Mouse (Mus musculus) hindbrain, postnatal 0 days (tissue): ENCODE measurements around the gene Fto. TPM values are rescaled to one million over a fixed set of nuclear protein-coding genes. Genes with fewer than 3 reads are reported as not detected.

Source experiments
- ATAC-seq: fragments of 200-750 bp; cut with Nextera tagmentation; 2 replicates; pipeline ENCODE4 v1.8.0; 2017; ENCODE audit warnings: mild to moderate bottlenecking, moderate TSS enrichment, moderate library complexity
- DNase-seq: peaks from one replicate; pipeline ENCODE4 v3.0.0-alpha.2; 2015; ENCODE audit warnings: low spot score
- H3K27ac ChIP-seq: fragments of 300-500 bp; sonication (generic); 2 replicates; pipeline ENCODE4 v1.5.1; 2014; ENCODE audit warnings: mild to moderate bottlenecking
- H3K27me3 ChIP-seq: fragments of 300-500 bp; sonication (generic); 2 replicates; pipeline ENCODE4 v1.6.1; 2014; ENCODE audit warnings: low read length, mixed read lengths; ENCODE audit not compliant: insufficient read depth
- H3K36me3 ChIP-seq: fragments of 300-500 bp; sonication (generic); 2 replicates; pipeline ENCODE4 v1.6.1; 2014; ENCODE audit warnings: low read length, mixed read lengths; ENCODE audit not compliant: insufficient read depth
- H3K4me1 ChIP-seq: fragments of 300-500 bp; sonication (generic); 2 replicates; pipeline ENCODE4 v1.6.1; 2014; ENCODE audit warnings: antibody characterized with exemption, low read length, mixed read lengths; ENCODE audit not compliant: insufficient read depth
- H3K4me2 ChIP-seq: fragments of 300-500 bp; sonication (generic); 2 replicates; pipeline ENCODE4 v1.6.1; 2014; ENCODE audit warnings: low read depth, mild to moderate bottlenecking, low read length, moderate library complexity, mixed read lengths
- H3K4me3 ChIP-seq: fragments of 300-500 bp; sonication (generic); 2 replicates; pipeline ENCODE4 v1.5.1; 2014; ENCODE audit warnings: low read length
- H3K9ac ChIP-seq: fragments of 300-500 bp; sonication (generic); replicated peaks from 2 replicates; pipeline ENCODE4 v1.6.1; 2014; ENCODE audit warnings: mild to moderate bottlenecking, low read length, moderate library complexity, mixed read lengths
- H3K9me3 ChIP-seq: fragments of 300-500 bp; sonication (generic); 2 replicates; pipeline ENCODE4 v1.6.1; 2016; ENCODE audit warnings: low read length, mixed read lengths
- CTCF ChIP-seq: IDR thresholded peaks from 2 replicates; pipeline ENCODE4 v1.5.1; 2016; ENCODE audit warnings: antibody characterized with exemption, control low read depth, low read depth
- WGBS: fragments of 180-500 bp; shearing (Covaris S2); extraction: QIAGEN DNeasy Blood & Tissue Kit; methylation state at CpG from one replicate; pipeline ENCODE4 v1.1.7; 2014; 5-methylcytosine and 5-hydroxymethylcytosine counted together
- polyA plus RNA-seq: library from polyadenylated mRNA; unstranded; fragments of >200 nt; fragmentation: Nextera tagmentation; extraction: Ambion mirVana; gene quantifications from 2 replicates; pipeline ENCODE4 v1.2.1, GENCODE M21; 2015
- total RNA-seq: library from RNA; depleted of rRNA; stranded (reverse); fragments of >200 nt; gene quantifications from 2 replicates; pipeline ENCODE4 v1.2.3, GENCODE M21; 2014

The Fto gene
- total and polyA plus RNA-seq, 2 experiments from 2014 or later = 80.7 to 122 TPM

DNA sequence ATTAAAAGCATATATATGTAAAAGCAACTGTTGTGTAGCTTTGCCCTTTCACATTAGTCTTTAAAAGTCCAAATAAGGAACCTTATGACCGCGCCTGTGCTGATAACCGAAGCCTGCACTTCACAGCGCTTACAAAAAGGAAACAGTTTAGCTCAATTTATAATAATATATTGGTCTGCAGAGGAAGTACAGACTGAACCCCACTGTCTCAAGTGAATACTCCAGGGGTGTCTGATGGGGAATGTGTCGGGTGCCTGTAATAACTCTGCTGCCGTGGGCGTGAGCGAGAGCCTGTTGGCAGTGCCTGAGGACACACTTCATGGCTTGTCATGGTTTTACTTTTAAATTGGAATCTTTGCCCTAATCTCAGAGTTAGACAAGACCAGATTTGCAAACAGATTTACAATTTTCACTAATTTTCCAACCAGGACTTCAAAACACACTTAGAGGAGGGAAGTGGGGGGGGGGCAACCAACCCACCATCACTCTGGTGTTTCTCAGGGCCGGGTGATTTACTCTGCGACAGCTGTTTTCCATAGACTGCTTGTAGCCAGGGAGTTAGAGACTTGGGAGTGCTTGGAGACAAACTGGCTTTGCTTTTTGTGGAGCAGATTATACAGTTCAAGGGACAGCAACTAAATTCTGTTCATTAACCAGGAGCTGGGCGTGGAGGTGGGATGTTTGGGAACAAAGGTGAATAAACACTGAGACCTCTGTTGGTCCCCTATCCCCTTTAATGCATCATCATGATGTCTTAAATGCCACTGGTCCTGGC is 131.5 kb downstream of the Fto start:
- 76% methylated on average over 11 of the region's 11 CpGs for WGBS
- no peaks in the 10 kb centered on the region for H3K36me3 ChIP-seq
- DNase-seq (no peak), ATAC-seq (no peak)
- no peaks in the 10 kb centered on the region for H3K27me3 ChIP-seq
- TF ChIP-seq CTCF = no peak
- no peaks in the 10 kb centered on the region for H3K4me1 ChIP-seq
- no peaks in the 10 kb centered on the region for H3K9me3 ChIP-seq
- no peak overlapping the region for H3K4me3 ChIP-seq
- no peak overlapping the region for H3K4me2 ChIP-seq
- no peak overlapping the region for H3K27ac ChIP-seq
- no peak overlapping the region for H3K9ac ChIP-seq

- no peaks in the 10 kb centered on the region for H3K9me3 ChIP-seq
- 88% methylated on average over 10 of the region's 10 CpGs for WGBS
- no peak overlapping the region for H3K4me3 ChIP-seq
- H3K4me1 ChIP-seq = no peaks in the 10 kb centered on the region
- no peak for TF ChIP-seq CTCF
- H3K27ac ChIP-seq = no peak overlapping the region
- ATAC-seq (no peak), DNase-seq (no peak)
- no peak overlapping the region for H3K9ac ChIP-seq
- no peak overlapping the region for H3K4me2 ChIP-seq
- H3K27me3 ChIP-seq = no peaks in the 10 kb centered on the region
- H3K36me3 ChIP-seq = no peaks in the 10 kb centered on the region
Observed at GRCm38 (mm10) chr8:91445516-91445915, 132.2 kb downstream of the Fto start.

- Histone ChIP-seq H3K4me1 (no peaks in the 10 kb centered on the region), H3K9ac (no peak overlapping the region), H3K36me3 (no peaks in the 10 kb centered on the region), H3K4me3 (no peak overlapping the region), H3K27ac (no peak overlapping the region), H3K4me2 (no peak overlapping the region), H3K9me3 (no peaks in the 10 kb centered on the region), H3K27me3 (no peaks in the 10 kb centered on the region)
- no peak for TF ChIP-seq CTCF
- 94% methylated on average over 5 of the region's 5 CpGs for WGBS
- no peak for DNase-seq
- no peak for ATAC-seq
Observed at GRCm38 (mm10) chr8:91446008-91446407, 132.7 kb downstream of the Fto start.

DNA sequence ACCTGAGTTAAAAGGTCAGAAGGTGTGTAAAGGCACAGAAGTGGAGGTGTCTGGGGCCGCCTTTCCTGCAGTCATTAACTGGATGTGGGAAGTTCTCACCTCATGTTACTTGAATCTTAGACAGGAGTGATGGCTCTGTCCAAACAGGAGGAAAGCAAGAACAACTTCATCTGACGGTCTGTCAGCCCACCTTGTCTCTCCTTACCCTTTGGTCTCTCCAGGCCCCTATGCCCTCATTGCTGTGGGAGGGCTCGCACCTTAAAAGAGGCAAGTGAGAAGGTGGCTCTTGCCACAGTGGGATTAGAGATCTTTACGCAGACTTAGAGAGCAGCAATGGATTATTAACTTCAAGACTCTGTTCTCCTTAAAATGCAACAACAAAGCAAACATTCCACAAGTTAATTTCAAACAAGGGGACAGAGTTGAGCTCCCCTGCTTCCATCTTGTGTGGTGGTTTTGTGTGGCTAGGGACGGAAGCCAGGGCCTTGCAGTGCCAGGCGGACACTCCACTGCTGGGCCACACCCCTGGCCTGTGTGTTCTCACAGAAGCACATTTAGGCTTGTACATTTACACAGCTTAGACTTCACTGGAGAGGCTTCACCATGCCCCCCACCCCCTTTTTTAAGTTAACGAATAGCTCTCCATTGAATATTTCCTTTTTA is 135.5 kb downstream of the Fto start:
- H3K4me2 ChIP-seq = no peak overlapping the region
- no peaks in the 10 kb centered on the region for H3K9me3 ChIP-seq
- TF ChIP-seq CTCF = no peak
- WGBS = 88% methylated on average over 7 of the region's 7 CpGs
- H3K4me3 ChIP-seq = no peak overlapping the region
- H3K27me3 ChIP-seq = no peaks in the 10 kb centered on the region
- H3K27ac ChIP-seq = no peak overlapping the region
- H3K4me1 ChIP-seq = no peaks in the 10 kb centered on the region
- no peak for DNase-seq
- ATAC-seq = no peak
- no peaks in the 10 kb centered on the region for H3K36me3 ChIP-seq
- H3K9ac ChIP-seq = no peak overlapping the region

DNA sequence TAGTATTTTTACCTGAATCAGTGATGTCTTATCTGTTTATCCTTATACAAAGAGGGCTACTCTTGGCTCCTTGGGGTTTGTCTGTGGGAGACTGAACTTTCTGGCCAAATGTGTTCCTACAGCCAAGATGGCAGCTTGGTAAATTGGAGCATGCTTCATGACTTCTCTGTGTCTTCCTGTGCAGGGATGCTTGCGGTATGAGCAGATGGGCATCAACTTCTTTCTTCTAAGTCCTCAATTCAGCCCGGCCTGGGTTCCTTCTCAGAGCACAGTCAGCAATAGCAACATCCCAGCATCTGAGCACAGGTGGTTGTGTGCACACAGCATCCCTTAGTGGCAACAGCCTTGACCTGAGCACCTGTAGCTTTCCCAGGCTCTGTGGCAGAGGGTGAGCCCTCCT is 141.6 kb downstream of the Fto start:
- 84% methylated on average over 2 of the region's 2 CpGs for WGBS
- Histone ChIP-seq H3K27ac (no peak overlapping the region), H3K36me3 (no peaks in the 10 kb centered on the region), H3K9ac (no peak overlapping the region), H3K4me1 (no peaks in the 10 kb centered on the region), H3K4me2 (no peak overlapping the region), H3K4me3 (no peak overlapping the region), H3K27me3 (no peaks in the 10 kb centered on the region), H3K9me3 (no peaks in the 10 kb centered on the region)
- no peak for TF ChIP-seq CTCF
- DNase-seq (no peak), ATAC-seq (no peak)

- Histone ChIP-seq H3K4me3 (no peak overlapping the region), H3K9ac (no peak overlapping the region), H3K9me3 (no peaks in the 10 kb centered on the region), H3K36me3 (no peaks in the 10 kb centered on the region), H3K27ac (no peak overlapping the region), H3K27me3 (no peaks in the 10 kb centered on the region), H3K4me2 (no peak overlapping the region), H3K4me1 (no peaks in the 10 kb centered on the region)
- 91% methylated on average over 5 of the region's 5 CpGs for WGBS
- no peak for TF ChIP-seq CTCF
- DNase-seq = no peak
- ATAC-seq = no peak
Observed at GRCm38 (mm10) chr8:91455591-91455990, 142.3 kb downstream of the Fto start.

- Histone ChIP-seq H3K9ac (no peak overlapping the region), H3K27ac (no peak overlapping the region), H3K4me3 (no peak overlapping the region), H3K36me3 (no peaks in the 10 kb centered on the region), H3K9me3 (no peaks in the 10 kb centered on the region), H3K4me1 (no peaks in the 10 kb centered on the region), H3K27me3 (no peaks in the 10 kb centered on the region), H3K4me2 (no peak overlapping the region)
- no peak for DNase-seq
- WGBS = 76% methylated on average over 1 of the region's 1 CpGs
- ATAC-seq = no peak
- TF ChIP-seq CTCF = no peak
Observed at GRCm38 (mm10) chr8:91458016-91458415, 144.7 kb downstream of the Fto start.
